ENCODE assay signal across 8 mouse cellular contexts in the genomic region with DNA sequence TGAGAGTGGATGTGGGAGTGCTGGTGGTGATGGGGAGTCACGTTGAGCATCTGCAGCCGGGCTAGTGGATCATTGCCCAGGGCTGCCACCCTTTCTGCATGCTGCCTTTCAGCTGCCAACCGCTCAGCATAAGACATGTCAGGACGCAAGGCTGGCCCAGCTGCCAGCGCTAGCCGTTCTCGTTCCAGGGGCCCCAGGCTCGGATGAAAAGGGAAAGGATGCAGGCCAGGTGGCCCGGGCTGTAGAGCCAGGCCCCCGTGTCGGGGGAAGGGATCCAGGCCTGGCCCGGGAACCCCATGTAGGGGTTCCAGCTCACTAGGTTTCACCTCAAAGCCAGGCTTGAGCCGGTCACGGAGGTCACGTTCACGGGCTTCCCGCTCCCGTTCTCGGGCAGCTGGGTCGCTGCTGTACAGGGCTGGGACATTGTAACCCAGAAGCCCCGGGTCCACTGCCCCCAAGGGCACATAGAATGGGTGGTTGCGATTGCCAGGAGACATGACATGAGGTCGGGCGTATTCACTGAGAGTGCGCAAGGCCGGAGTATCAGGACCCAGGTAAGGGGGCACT. TPM values are rescaled to one million over a fixed set of nuclear protein-coding genes. Genes with fewer than 3 reads are reported as not detected.
A peak's percentile ranks its signal among the peaks of the same experiment; 100 is the strongest.
DNase-seq lines count a peak whose midpoint lies in the region; ATAC-seq lines count a peak whose summit lies in the region.

No protein-coding gene starts in this region.

- no peaks in the 10 kb centered on the region for H3K27me3 ChIP-seq in lung, embryonic 15.5 days
- H3K27me3 ChIP-seq in hindbrain, embryonic 13.5 days = no peaks in the 10 kb centered on the region
- 0 out of 2 replicates have a peak, but pooled peaks cover 4% of the 10 kb centered on the region for H3K27me3 ChIP-seq in midbrain, embryonic 10.5 days (ENCODE audit: low read depth, poor library complexity, severe bottlenecking)

- H3K9me3 ChIP-seq in lung, embryonic 15.5 days = no peaks in the 10 kb centered on the region
- H3K9me3 ChIP-seq in hindbrain, embryonic 13.5 days = no peaks in the 10 kb centered on the region
- no peaks in the 10 kb centered on the region for H3K9me3 ChIP-seq in midbrain, embryonic 10.5 days (replicated peaks)

- WGBS in lung, embryonic 15.5 days = 72% methylated on average over 26 of the region's 26 CpGs
- 71% methylated on average over 26 of the region's 26 CpGs for WGBS in hindbrain, embryonic 13.5 days
- WGBS in midbrain, embryonic 10.5 days = 70% methylated on average over 26 of the region's 26 CpGs

- H3K4me2 ChIP-seq in lung, embryonic 15.5 days = peak overlapping the region; percentile 93
- H3K4me2 ChIP-seq in hindbrain, embryonic 13.5 days = peak overlapping the region; percentile 91

- H3K27ac ChIP-seq in lung, embryonic 15.5 days = peak overlapping the region; percentile 54
- peak overlapping the region; percentile 92 for H3K27ac ChIP-seq in hindbrain, embryonic 13.5 days
- peak overlapping the region; percentile 96 for H3K27ac ChIP-seq in midbrain, embryonic 10.5 days (replicated peaks)

- DNase-seq in lung, postnatal 36 days = no peak
- DNase-seq in cerebellum, adult 9-11 months = peak; percentile 86
- DNase-seq in midbrain, embryonic 10.5 days (ENCODE audit: low spot score) = no peak
- DNase-seq in T-cell, adult 2 months (ENCODE audit: low spot score) = no peak
- no peak for DNase-seq in adrenal gland, postnatal 25 days
- DNase-seq in urinary bladder, adult 18-20 months (ENCODE audit: low spot score in 2 of 2) = no peak

- ATAC-seq in lung, embryonic 15.5 days (ENCODE audit: borderline replicate concordance, extremely low read depth, low FRiP score, low TSS enrichment) = no peak
- no peak for ATAC-seq in hindbrain, embryonic 13.5 days (ENCODE audit: low FRiP score)

- H3K9ac ChIP-seq in lung, embryonic 15.5 days = no peak overlapping the region
- H3K9ac ChIP-seq in hindbrain, embryonic 13.5 days = peak overlapping the region; percentile 67

- peaks cover 59% of the 10 kb centered on the region for H3K36me3 ChIP-seq in lung, embryonic 15.5 days
- H3K36me3 ChIP-seq in hindbrain, embryonic 13.5 days = peaks cover 66% of the 10 kb centered on the region
- H3K36me3 ChIP-seq in midbrain, embryonic 10.5 days = peaks cover 65% of the 10 kb centered on the region

- H3K4me3 ChIP-seq in lung, embryonic 15.5 days = peak overlapping the region; percentile 46
- peak overlapping the region; percentile 46 for H3K4me3 ChIP-seq in hindbrain, embryonic 13.5 days
- peak overlapping the region; percentile 76 for H3K4me3 ChIP-seq in midbrain, embryonic 10.5 days

- H3K4me1 ChIP-seq in lung, embryonic 15.5 days = peaks cover 28% of the 10 kb centered on the region
- H3K4me1 ChIP-seq in hindbrain, embryonic 13.5 days (replicated peaks) = peaks cover 36% of the 10 kb centered on the region
- H3K4me1 ChIP-seq in midbrain, embryonic 10.5 days = peaks cover 54% of the 10 kb centered on the region

RNA-seq across cellular contexts. Expression of gene Grcc10, which starts 3.7 kb away (rescaled TPM):
- polyA plus RNA-seq in lung, embryonic 15.5 days (2015; fragmentation: Nextera tagmentation; extraction: Ambion mirVana) = 406 and 416 TPM in 2 replicates
- polyA plus RNA-seq in hindbrain, embryonic 13.5 days (2015; fragmentation: Nextera tagmentation; extraction: Ambion mirVana) = 670 and 677 TPM in 2 replicates
- 445 and 490 TPM in 2 replicates for polyA plus RNA-seq in midbrain, embryonic 10.5 days (2016; fragmentation: Nextera tagmentation; extraction: Ambion mirVana)
- 357 and 392 TPM in 2 replicates for total RNA-seq in adrenal gland, postnatal 25 days (2021)

RNA-seq across cellular contexts. Expression of gene Ptpn6, which starts 6.3 kb away (rescaled TPM):
- 17.3 and 24.3 TPM in 2 replicates for polyA plus RNA-seq in lung, embryonic 15.5 days (2015; fragmentation: Nextera tagmentation; extraction: Ambion mirVana)
- 5.0 and 5.9 TPM in 2 replicates for polyA plus RNA-seq in hindbrain, embryonic 13.5 days (2015; fragmentation: Nextera tagmentation; extraction: Ambion mirVana)
- 6.1 and 7.2 TPM in 2 replicates for polyA plus RNA-seq in midbrain, embryonic 10.5 days (2016; fragmentation: Nextera tagmentation; extraction: Ambion mirVana)
- total RNA-seq in adrenal gland, postnatal 25 days (2021) = 4.6 and 9.1 TPM in 2 replicates

RNA-seq across cellular contexts. Expression of gene Gm45234, which starts 11.0 kb away (rescaled TPM):
- polyA plus RNA-seq in lung, embryonic 15.5 days (2015; fragmentation: Nextera tagmentation; extraction: Ambion mirVana) = not detected in 2 replicates
- polyA plus RNA-seq in hindbrain, embryonic 13.5 days (2015; fragmentation: Nextera tagmentation; extraction: Ambion mirVana) = not detected in 2 replicates
- polyA plus RNA-seq in midbrain, embryonic 10.5 days (2016; fragmentation: Nextera tagmentation; extraction: Ambion mirVana) = not detected in 2 replicates
- total RNA-seq in adrenal gland, postnatal 25 days (2021) = not detected in 2 replicates

RNA-seq across cellular contexts. Expression of gene Atn1, which starts 11.5 kb away (rescaled TPM):
- 15.6 and 16.1 TPM in 2 replicates for polyA plus RNA-seq in lung, embryonic 15.5 days (2015; fragmentation: Nextera tagmentation; extraction: Ambion mirVana)
- 21.6 and 22.7 TPM in 2 replicates for polyA plus RNA-seq in hindbrain, embryonic 13.5 days (2015; fragmentation: Nextera tagmentation; extraction: Ambion mirVana)
- 10.2 and 10.5 TPM in 2 replicates for polyA plus RNA-seq in midbrain, embryonic 10.5 days (2016; fragmentation: Nextera tagmentation; extraction: Ambion mirVana)
- 100 and 102 TPM in 2 replicates for total RNA-seq in adrenal gland, postnatal 25 days (2021)

RNA-seq across cellular contexts. Expression of gene Eno2, which starts 24.6 kb away (rescaled TPM):
- polyA plus RNA-seq in lung, embryonic 15.5 days (2015; fragmentation: Nextera tagmentation; extraction: Ambion mirVana) = 2.1 and 3.4 TPM in 2 replicates
- polyA plus RNA-seq in hindbrain, embryonic 13.5 days (2015; fragmentation: Nextera tagmentation; extraction: Ambion mirVana) = 53.2 and 58.7 TPM in 2 replicates
- polyA plus RNA-seq in midbrain, embryonic 10.5 days (2016; fragmentation: Nextera tagmentation; extraction: Ambion mirVana) = 4.6 and 6.5 TPM in 2 replicates
- 10.1 and 17.6 TPM in 2 replicates for total RNA-seq in adrenal gland, postnatal 25 days (2021)
